Mouse (Mus musculus) liver, embryonic 14.5 days (tissue): ENCODE data around the gene Apbb2. TPM values are rescaled to one million over a fixed set of nuclear protein-coding genes. Genes with fewer than 3 reads are reported as not detected.

Experiments
- ATAC-seq: fragments of 200-750 bp; cut with Nextera tagmentation; 2 replicates; pipeline ENCODE4 v1.8.0; 2017; ENCODE audit warnings: moderate number of reproducible peaks, mild to moderate bottlenecking, moderate library complexity; ENCODE audit not compliant: insufficient read depth
- DNase-seq, 3 experiments: peaks; one replicate each; pipeline ENCODE4 v3.0.0-alpha.2; 2012 to 2013; ENCODE audit warnings: low read depth in 3 of 3, low spot score in 3 of 3
- H3K27ac ChIP-seq: fragments of 300-500 bp; sonication (generic); 2 replicates; pipeline ENCODE4 v1.5.1; 2014; ENCODE audit warnings: moderate library complexity, mild to moderate bottlenecking, control low read depth, inconsistent platforms
- H3K27me3 ChIP-seq: fragments of 300-500 bp; sonication (generic); 2 replicates; pipeline ENCODE4 v1.6.1; 2014; ENCODE audit warnings: mild to moderate bottlenecking, low read length, moderate library complexity; ENCODE audit not compliant: control insufficient read depth, insufficient read depth
- H3K36me3 ChIP-seq: fragments of 300-500 bp; sonication (generic); replicated peaks from 2 replicates; pipeline ENCODE4 v1.6.1; 2014; ENCODE audit warnings: low read depth; ENCODE audit not compliant: control insufficient read depth, insufficient read depth
- H3K4me1 ChIP-seq, 2 experiments: fragments of 200-500 bp in 1 of 2; fragments of 300-500 bp in 1 of 2; sonication (generic) in 1 of 2; replicated peaks; 2 replicates each; pipeline ENCODE4 v1.6.1; 2012 to 2014; ENCODE audit warnings: antibody characterized with exemption in 1 of 2, inconsistent platforms in 1 of 2, low read length in 1 of 2; ENCODE audit not compliant: control insufficient read depth in 2 of 2, insufficient read depth in 2 of 2
- H3K4me2 ChIP-seq: fragments of 300-500 bp; sonication (generic); 2 replicates; pipeline ENCODE4 v1.6.1; 2014; ENCODE audit warnings: low read depth, mild to moderate bottlenecking, control low read depth, moderate library complexity
- H3K4me3 ChIP-seq, 2 experiments: fragments of 200-500 bp in 1 of 2; fragments of 300-500 bp in 1 of 2; sonication (generic) in 1 of 2; 2 replicates each; pipeline ENCODE4 v1.5.1; 2012 to 2014; ENCODE audit warnings: low read depth in 2 of 2, low read length in 2 of 2, mild to moderate bottlenecking in 2 of 2, control low read depth in 1 of 2, inconsistent platforms in 1 of 2, moderate library complexity in 1 of 2; ENCODE audit not compliant: insufficient read depth in 1 of 2
- H3K9ac ChIP-seq: fragments of 300-500 bp; sonication (generic); replicated peaks from 2 replicates; pipeline ENCODE4 v1.6.1; 2014; ENCODE audit warnings: mild to moderate bottlenecking, control low read depth, moderate library complexity
- H3K9me3 ChIP-seq: fragments of 300-500 bp; sonication (generic); 2 replicates; pipeline ENCODE4 v1.6.1; 2016; ENCODE audit warnings: low read length, mixed read lengths; ENCODE audit not compliant: control insufficient read depth
- CTCF ChIP-seq: IDR thresholded peaks from 2 replicates; pipeline ENCODE4 v1.5.1; 2016; ENCODE audit warnings: antibody characterized with exemption, low read depth, control low read depth
- EP300 ChIP-seq: IDR thresholded peaks from 2 replicates; pipeline ENCODE4 v1.6.1; 2016; ENCODE audit warnings: antibody characterized with exemption, low read depth
- WGBS: fragments of 180-500 bp; shearing (Covaris S2); extraction: QIAGEN DNeasy Blood & Tissue Kit; methylation state at CpG from one replicate; pipeline ENCODE4 v1.1.7; 2014; ENCODE audit not compliant: insufficient replicate concordance; 5-methylcytosine and 5-hydroxymethylcytosine counted together
- polyA plus RNA-seq, 2 experiments: library from polyadenylated mRNA; depleted of rRNA in 1 of 2; stranded (reverse) in 1 of 2; unstranded in 1 of 2; fragments of >200 nt; fragmentation: Nextera tagmentation in 1 of 2; extraction: Ambion mirVana in 1 of 2; gene quantifications; 2 replicates each; pipeline versions ENCODE4 v1.2.1 to v1.2.3; 2012 to 2014

The Apbb2 gene
- polyA plus RNA-seq, 2 experiments: 0.92 to 2.8 TPM

DNA sequence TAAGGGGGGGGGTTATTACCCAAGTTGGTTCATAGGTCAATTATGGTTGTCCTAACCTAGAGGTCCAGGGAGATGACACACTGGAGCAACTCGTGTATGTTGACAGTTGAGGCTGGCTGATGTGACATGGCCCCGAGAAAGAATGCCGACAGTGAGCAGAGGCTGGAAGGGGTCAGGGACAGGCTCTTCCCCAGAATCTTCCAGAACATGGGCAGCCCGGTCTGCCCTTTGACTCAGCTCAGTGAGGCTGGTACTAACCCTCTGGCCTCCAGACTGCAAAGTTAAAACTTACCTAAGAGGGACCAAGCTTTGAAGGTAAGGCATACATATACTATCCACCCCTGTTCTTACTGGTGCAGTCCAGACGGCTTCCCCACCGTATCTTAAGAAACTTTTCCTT lies 268.0 kb downstream of the Apbb2 start:
- no peak for TF ChIP-seq CTCF
- TF ChIP-seq EP300: no peak
- DNase-seq (no peak), ATAC-seq (no peak)
- no peaks in the 10 kb centered on the region for H3K9me3 ChIP-seq
- WGBS: 72% methylated on average over 6 of the region's 6 CpGs
- no peak overlapping the region for H3K27ac ChIP-seq
- H3K9ac ChIP-seq: no peak overlapping the region
- H3K4me1 ChIP-seq: no peaks in the 10 kb centered on the region
- H3K27me3 ChIP-seq: no peaks in the 10 kb centered on the region
- H3K4me2 ChIP-seq: no peak overlapping the region
- H3K36me3 ChIP-seq: no peaks in the 10 kb centered on the region
- H3K4me3 ChIP-seq: no peak overlapping the region

DNA sequence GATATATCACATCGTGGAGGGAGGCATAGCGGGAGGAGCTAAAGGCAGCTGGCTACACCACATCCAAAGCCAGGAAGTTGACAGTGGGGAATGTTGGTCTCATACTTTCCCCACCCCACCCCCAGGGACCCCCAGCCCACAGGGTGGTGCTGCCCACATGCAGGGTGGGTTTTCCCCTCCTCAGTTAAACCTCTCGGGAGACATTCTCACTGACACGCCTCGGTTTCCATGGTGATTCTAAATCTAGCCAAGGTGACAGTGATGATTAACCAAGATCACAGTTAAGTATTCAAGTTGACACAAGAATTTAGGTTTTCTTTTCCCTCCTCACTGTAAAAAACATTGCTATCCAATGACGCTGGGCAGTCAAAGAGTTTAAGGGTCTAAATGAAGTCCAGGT lies 270.2 kb downstream of the Apbb2 start:
- DNase-seq: no peak

DNA sequence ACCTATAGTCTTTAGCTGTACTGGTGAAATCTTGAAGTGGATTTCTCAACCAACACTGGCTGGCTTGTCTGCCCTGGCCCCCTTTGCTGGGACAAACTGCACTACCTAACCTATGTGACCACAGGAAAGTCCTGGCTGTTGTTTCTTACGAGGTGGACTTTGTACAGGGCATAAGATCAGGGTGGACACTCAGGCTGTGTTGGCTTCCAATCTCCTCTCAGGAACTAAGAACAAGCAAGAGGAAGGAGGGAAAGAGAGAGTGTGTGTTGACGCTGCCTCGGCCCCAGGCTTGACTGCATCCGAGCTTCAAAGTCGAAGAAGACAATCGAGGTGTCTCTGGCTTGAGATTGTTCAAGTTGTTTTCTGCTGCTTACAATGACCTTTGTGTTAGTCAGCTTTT lies 271.8 kb downstream of the Apbb2 start:
- TF ChIP-seq CTCF (no peak), EP300 (no peak)
- H3K9ac ChIP-seq: no peak overlapping the region
- ATAC-seq (no peak), DNase-seq (no peak)
- WGBS: 78% methylated on average over 6 of the region's 6 CpGs
- no peaks in the 10 kb centered on the region for H3K9me3 ChIP-seq
- no peak overlapping the region for H3K4me2 ChIP-seq
- H3K27ac ChIP-seq: no peak overlapping the region
- H3K4me3 ChIP-seq: no peak overlapping the region
- H3K36me3 ChIP-seq: no peaks in the 10 kb centered on the region
- no peaks in the 10 kb centered on the region for H3K27me3 ChIP-seq
- H3K4me1 ChIP-seq: no peaks in the 10 kb centered on the region

More for the DNA sequence above, 270.2 kb downstream of the Apbb2 start:
- Histone ChIP-seq H3K27ac (no peak overlapping the region), H3K9me3 (no peaks in the 10 kb centered on the region), H3K9ac (no peak overlapping the region), H3K4me2 (no peak overlapping the region), H3K4me1 (no peaks in the 10 kb centered on the region), H3K36me3 (no peaks in the 10 kb centered on the region), H3K27me3 (no peaks in the 10 kb centered on the region), H3K4me3 (no peak overlapping the region)
- 81% methylated on average over 6 of the region's 6 CpGs for WGBS
- TF ChIP-seq EP300 (no peak), CTCF (no peak)
- no peak for ATAC-seq

GRCm38 (mm10) chr5:66345140-66345539 lies 273.4 kb downstream of the Apbb2 start:
- Histone ChIP-seq H3K36me3 (no peaks in the 10 kb centered on the region), H3K4me1 (no peaks in the 10 kb centered on the region), H3K9ac (no peak overlapping the region), H3K9me3 (no peaks in the 10 kb centered on the region), H3K27me3 (no peaks in the 10 kb centered on the region), H3K4me2 (no peak overlapping the region), H3K4me3 (no peak overlapping the region), H3K27ac (no peak overlapping the region)
- WGBS: 46% methylated on average over 3 of the region's 3 CpGs
- TF ChIP-seq CTCF: no peak
- TF ChIP-seq EP300: no peak
- DNase-seq (no peak), ATAC-seq (no peak)

DNA sequence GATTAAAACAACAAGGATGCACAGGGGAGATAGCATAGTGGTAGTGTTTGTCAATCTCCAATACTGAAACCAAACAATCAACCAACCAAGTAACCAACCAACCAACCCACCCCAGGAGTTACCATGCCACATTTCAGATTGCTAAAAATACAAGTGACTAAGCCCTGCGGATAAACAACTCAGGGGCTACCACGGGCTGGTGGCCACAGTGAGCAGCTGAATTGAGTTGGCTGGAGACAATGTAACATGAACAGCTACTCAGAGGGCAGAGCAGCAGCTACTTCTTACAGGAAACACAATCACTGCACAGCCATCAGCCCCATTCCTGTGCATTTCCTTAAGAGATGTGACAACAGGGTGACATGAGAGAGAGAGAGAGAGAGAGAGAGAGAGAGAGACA lies 274.4 kb downstream of the Apbb2 start:
- H3K4me2 ChIP-seq: no peak overlapping the region
- no peak overlapping the region for H3K9ac ChIP-seq
- H3K4me3 ChIP-seq: no peak overlapping the region
- H3K27ac ChIP-seq: no peak overlapping the region
- ATAC-seq: no peak
- no peaks in the 10 kb centered on the region for H3K27me3 ChIP-seq
- TF ChIP-seq CTCF (no peak), EP300 (no peak)
- no peaks in the 10 kb centered on the region for H3K9me3 ChIP-seq
- DNase-seq: no peak
- H3K4me1 ChIP-seq: no peaks in the 10 kb centered on the region
- no peaks in the 10 kb centered on the region for H3K36me3 ChIP-seq
- WGBS: 49% methylated on average over 2 of the region's 2 CpGs

DNA sequence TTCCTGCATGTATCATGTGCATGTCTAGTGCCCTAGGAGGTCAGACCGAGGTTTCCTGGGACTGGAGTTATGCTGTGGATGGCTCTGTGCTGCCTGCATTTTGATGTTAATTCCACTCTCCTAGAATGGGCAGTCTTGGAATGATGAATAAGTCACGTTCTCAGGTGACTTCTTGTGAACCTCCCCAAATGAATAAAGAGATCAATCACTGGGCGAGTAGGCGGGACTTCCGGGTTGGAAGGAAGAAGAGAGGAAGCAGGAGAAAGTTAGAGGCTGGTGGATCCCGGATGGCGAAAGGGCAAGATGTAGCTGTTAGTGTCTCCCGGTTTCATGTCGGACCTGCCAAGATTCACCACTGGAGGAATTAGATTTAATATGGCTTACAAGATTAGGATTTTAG lies 276.3 kb downstream of the Apbb2 start:
- Histone ChIP-seq H3K9me3 (no peaks in the 10 kb centered on the region), H3K27ac (no peak overlapping the region), H3K36me3 (no peaks in the 10 kb centered on the region), H3K4me3 (no peak overlapping the region), H3K4me2 (no peak overlapping the region), H3K9ac (no peak overlapping the region), H3K27me3 (peaks cover under 1% of the 10 kb centered on the region; the same call in 1 of the 2 replicates), H3K4me1 (no peaks in the 10 kb centered on the region)
- ATAC-seq: no peak
- DNase-seq: no peak
- TF ChIP-seq CTCF (no peak), EP300 (no peak)
- 56% methylated on average over 9 of the region's 9 CpGs for WGBS
